Comparison of ENCODE assay signal across 24 mouse cellular contexts in the genomic region with DNA sequence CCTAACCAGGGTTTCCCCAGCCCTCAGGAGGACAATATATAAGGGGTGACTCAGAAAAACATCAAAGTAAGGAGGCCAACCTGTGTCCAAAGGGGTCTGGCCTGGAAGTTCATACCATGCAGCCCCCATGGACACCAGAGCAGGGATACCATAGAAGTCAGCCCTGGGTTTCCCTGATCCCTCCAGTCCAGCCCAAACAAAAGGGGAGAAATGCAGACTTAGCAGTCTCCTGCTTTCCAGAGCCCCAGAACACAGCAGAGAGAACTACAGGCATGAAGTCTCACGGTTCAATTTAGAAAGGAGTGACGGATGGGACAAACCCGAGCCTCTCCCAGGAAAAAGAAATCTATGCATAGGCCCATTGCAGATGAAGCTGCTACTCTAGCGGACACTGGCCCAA.
DNase-seq lines count a peak whose midpoint lies in the region; ATAC-seq and TF ChIP-seq lines count a peak whose summit lies in the region.
"Had no signal": no experiment of that assay in that cellular context is flagged by ENCODE, and none has a peak within 500 bp of the region (broad histone marks: within the 10 kb centered on the region; RNA-seq: fewer than 3 reads in every experiment).

No protein-coding gene starts in this region.

- no peaks in the 10 kb centered on the region for H3K27me3 ChIP-seq in heart, embryonic 10.5 days (ENCODE audit: insufficient read depth, poor library complexity, severe bottlenecking)
- no peaks in the 10 kb centered on the region for H3K27me3 ChIP-seq in heart, adult 2 months (ENCODE audit: control insufficient read depth, insufficient read depth, low read length)
- H3K27me3 ChIP-seq in lung, postnatal 0 days (replicated peaks; ENCODE audit: insufficient read depth, low read length), result no peaks in the 10 kb centered on the region
- H3K27me3 ChIP-seq in stomach, embryonic 16.5 days (ENCODE audit: control insufficient read depth, insufficient read depth, low read length), result no peaks in the 10 kb centered on the region
- H3K27me3 ChIP-seq: CH12.LX; embryonic facial prominence, embryonic 13.5 days; forebrain, embryonic 12.5 days; hindbrain, embryonic 12.5 days; hindbrain, embryonic 15.5 days; Patski had no signal

- no peak overlapping the region for H3K4me3 ChIP-seq in heart, embryonic 10.5 days
- H3K4me3 ChIP-seq in heart, adult 2 months, result no peak overlapping the region
- H3K4me3 ChIP-seq in lung, postnatal 0 days (ENCODE audit: low read depth, low read length), result no peak overlapping the region
- no peak overlapping the region for H3K4me3 ChIP-seq in lung, adult 2 months (replicated peaks; ENCODE audit: extremely low read depth, low read depth, low read length)
- no peak overlapping the region for H3K4me3 ChIP-seq in stomach, embryonic 16.5 days (replicated peaks; ENCODE audit: low read length)
- H3K4me3 ChIP-seq: embryonic facial prominence, embryonic 10.5 days; embryonic facial prominence, embryonic 13.5 days; erythroblast, embryonic 14.5 days; forebrain, embryonic 12.5 days; forebrain, embryonic 15.5 days; hindbrain, embryonic 12.5 days; hindbrain, embryonic 15.5 days had no signal

- no peak overlapping the region for H3K4me2 ChIP-seq in lung, postnatal 0 days (replicated peaks; ENCODE audit: low read depth, low read length)
- H3K4me2 ChIP-seq in stomach, embryonic 16.5 days (ENCODE audit: low read depth, low read length), result no peak overlapping the region
- H3K4me2 ChIP-seq: embryonic facial prominence, embryonic 13.5 days; forebrain, embryonic 12.5 days; forebrain, embryonic 15.5 days; heart, embryonic 11.5 days; hindbrain, embryonic 12.5 days; hindbrain, embryonic 15.5 days had no signal

- H3K9me3 ChIP-seq in heart, embryonic 10.5 days, result no peaks in the 10 kb centered on the region
- H3K9me3 ChIP-seq in lung, postnatal 0 days (ENCODE audit: low read length), result no peaks in the 10 kb centered on the region
- H3K9me3 ChIP-seq in stomach, embryonic 16.5 days (replicated peaks; ENCODE audit: control insufficient read depth, low read length), result no peaks in the 10 kb centered on the region
- H3K9me3 ChIP-seq: embryonic facial prominence, embryonic 10.5 days; embryonic facial prominence, embryonic 13.5 days; forebrain, embryonic 12.5 days; forebrain, embryonic 15.5 days; G1E; hindbrain, embryonic 12.5 days; hindbrain, embryonic 15.5 days had no signal

- intact Hi-C loops in heart, adult 2 months (cut with DNase I), result no loop called here

- ATAC-seq in lung, postnatal 0 days, result no peak
- ATAC-seq in stomach, embryonic 16.5 days (ENCODE audit: insufficient read depth, low FRiP score), result no peak
- ATAC-seq: forebrain, embryonic 15.5 days; Patski had no signal

- TF ChIP-seq CTCF in heart, adult 2 months (IDR thresholded peaks at IDR 0.05), result no peak
- TF ChIP-seq CTCF in lung, postnatal 0 days (IDR thresholded peaks at IDR 0.05), result no peak
- TF ChIP-seq CTCF in lung, adult 2 months (IDR thresholded peaks at IDR 0.05; ENCODE audit: insufficient read depth, low read length), result no peak

- WGBS in heart, embryonic 10.5 days, result 79% methylated on average over 4 of the region's 4 CpGs
- WGBS in heart, adult 2 months, result 92% methylated on average over 4 of the region's 4 CpGs
- WGBS in lung, postnatal 0 days, result 62% methylated on average over 4 of the region's 4 CpGs
- 71% methylated on average over 4 of the region's 4 CpGs for WGBS in lung, adult 2 months
- 61% methylated on average over 4 of the region's 4 CpGs for WGBS in stomach, embryonic 16.5 days

- H3K9ac ChIP-seq in heart, adult 2 months (ENCODE audit: low read depth, low read length), result no peak overlapping the region
- no peak overlapping the region for H3K9ac ChIP-seq in lung, postnatal 0 days (replicated peaks; ENCODE audit: low read depth)
- H3K9ac ChIP-seq in stomach, embryonic 16.5 days (ENCODE audit: low read length), result peak overlapping the region; percentile 16; the same call in 1 of the 2 replicates
- H3K9ac ChIP-seq: embryonic facial prominence, embryonic 13.5 days; forebrain, embryonic 12.5 days; forebrain, embryonic 15.5 days; hindbrain, embryonic 12.5 days; hindbrain, embryonic 15.5 days had no signal

- DNase-seq in heart, embryonic 10.5 days (ENCODE audit: low spot score), result peak; percentile 52
- no peak for DNase-seq in heart, adult 2 months
- DNase-seq in lung, postnatal 0 days (ENCODE audit: low spot score), result no peak
- no peak for DNase-seq in lung, adult 2 months
- DNase-seq in cerebellum, postnatal 36 days, result no peak
- DNase-seq: adrenal gland, postnatal 36 days; B cell, adult 2 months; cerebellum, adult 18-20 months; cerebellum, adult 9-10 months; cerebellum, postnatal 14 days; embryo, embryonic 11 days; gastrocnemius, postnatal 36 days had no signal

- H3K79me2 ChIP-seq in heart, adult 2 months (replicated peaks; ENCODE audit: control insufficient read depth, insufficient read depth, low read length), result no peaks in the 10 kb centered on the region

- no peak for TF ChIP-seq POLR2A in heart, adult 2 months (IDR thresholded peaks at IDR 0.05; ENCODE audit: insufficient read depth, low read depth, low read length)
- no peak for TF ChIP-seq POLR2A in lung, adult 2 months (IDR thresholded peaks at IDR 0.05; ENCODE audit: borderline replicate concordance, extremely low read depth, low read depth, low read length)

- no peak overlapping the region for H3K27ac ChIP-seq in heart, embryonic 10.5 days
- H3K27ac ChIP-seq in heart, adult 2 months, result no peak overlapping the region
- H3K27ac ChIP-seq in lung, postnatal 0 days (ENCODE audit: low read length), result peak overlapping the region; percentile 77; the same call in 1 of the 2 replicates
- H3K27ac ChIP-seq in stomach, embryonic 16.5 days (ENCODE audit: low read length), result peak overlapping the region; percentile 20; the same call in 1 of the 2 replicates
- H3K27ac ChIP-seq: embryonic facial prominence, embryonic 10.5 days; embryonic facial prominence, embryonic 13.5 days; forebrain, embryonic 12.5 days; forebrain, embryonic 15.5 days; hindbrain, embryonic 12.5 days; hindbrain, embryonic 15.5 days had no signal

- no peak for TF ChIP-seq EP300 in heart, adult 2 months (IDR thresholded peaks at IDR 0.05; ENCODE audit: insufficient read depth, low read depth, low read length)
- no peak for TF ChIP-seq EP300 in lung, postnatal 0 days (IDR thresholded peaks at IDR 0.05)

- no peaks in the 10 kb centered on the region for H3K36me3 ChIP-seq in heart, embryonic 10.5 days
- H3K36me3 ChIP-seq in heart, adult 2 months (ENCODE audit: control insufficient read depth, insufficient read depth, low read length), result no peaks in the 10 kb centered on the region
- no peaks in the 10 kb centered on the region for H3K36me3 ChIP-seq in lung, postnatal 0 days (ENCODE audit: insufficient read depth, low read length)
- H3K36me3 ChIP-seq in stomach, embryonic 16.5 days (ENCODE audit: control insufficient read depth, insufficient read depth, low read length), result no peaks in the 10 kb centered on the region
- H3K36me3 ChIP-seq: embryonic facial prominence, embryonic 10.5 days; embryonic facial prominence, embryonic 13.5 days; forebrain, embryonic 12.5 days; forebrain, embryonic 15.5 days; G1E; hindbrain, embryonic 12.5 days; hindbrain, embryonic 15.5 days had no signal

- peaks cover 20% of the 10 kb centered on the region for H3K4me1 ChIP-seq in heart, embryonic 10.5 days
- H3K4me1 ChIP-seq in heart, adult 2 months (ENCODE audit: control insufficient read depth, insufficient read depth, low read length), result peaks cover 2% of the 10 kb centered on the region
- H3K4me1 ChIP-seq in lung, postnatal 0 days (ENCODE audit: insufficient read depth, low read depth, low read length), result peaks cover 9% of the 10 kb centered on the region
- H3K4me1 ChIP-seq in lung, adult 2 months (ENCODE audit: control insufficient read depth, insufficient read depth, low read length), result peaks cover 13% of the 10 kb centered on the region
- peaks cover 32% of the 10 kb centered on the region for H3K4me1 ChIP-seq in stomach, embryonic 16.5 days (ENCODE audit: control insufficient read depth, insufficient read depth, low read length)
- H3K4me1 ChIP-seq: forebrain, embryonic 15.5 days; hindbrain, embryonic 12.5 days; hindbrain, embryonic 15.5 days had no signal

Comparison
In these comparisons a context has a peak if more than half of its experiments do, and no peak if none do; other contexts are left out.
1. H3K27ac ChIP-seq: peak in lung, postnatal 0 days (single experiment) and stomach, embryonic 16.5 days (single experiment); none in heart, embryonic 10.5 days (single experiment) and heart, adult 2 months (single experiment).